Mouse (Mus musculus) CD4-positive naive resting alpha-beta T cell, adult 76 days (primary cell): ENCODE results near the gene Ifitm6. TPM values are rescaled to one million over a fixed set of nuclear protein-coding genes. Genes with fewer than 3 reads are reported as not detected.

Experiments
- total RNA-seq: library from RNA; stranded (reverse); gene quantifications from one replicate; pipeline ENCODE4 v1.2.4, GENCODE M21; 2023

The Ifitm6 gene
- 1.6 TPM for total RNA-seq

GRCm38 (mm10) chr7:141017824-141018223 lies at the start of gene Ifitm6:
TSS of gene Ifitm6 (minus strand) at chr7:141017924.

GRCm38 (mm10) chr7:141060426-141061242 lies 42.9 kb upstream of the Ifitm6 start, which contains the start of gene B4galnt4:
TSS of gene B4galnt4 (plus strand) at chr7:141061104.

GRCm38 (mm10) chr7:141028831-141029230 lies 11.1 kb upstream of the Ifitm6 start, which contains the start of gene Gm17387:
TSS of gene Gm17387 (plus strand) at chr7:141029131.

GRCm38 (mm10) chr7:141010593-141010992 lies 7.1 kb downstream of the Ifitm6 start, which contains the start of gene Ifitm3:
TSS of gene Ifitm3 (minus strand) at chr7:141010770.

GRCm38 (mm10) chr7:140966921-140967320 lies 50.8 kb downstream of the Ifitm6 start, which contains the start of gene Ifitm1:
TSS of gene Ifitm1 (plus strand) at chr7:140967221.

Other genes with a start within 250 kb of the Ifitm6 start
- not detected for gene Syce1, start 230.1 kb downstream of the Ifitm6 start, total RNA-seq
- not detected for gene Zfp941, start 195.7 kb downstream of the Ifitm6 start, total RNA-seq
- not detected for gene Urah, start 182.9 kb downstream of the Ifitm6 start, total RNA-seq
- not detected for gene Scgb1c1, start 172.4 kb downstream of the Ifitm6 start, total RNA-seq
- gene Odf3, start 170.1 kb downstream of the Ifitm6 start, total RNA-seq = not detected
- gene Gm45785, start 161.6 kb downstream of the Ifitm6 start, total RNA-seq = not detected
- gene Ric8a, start 161.0 kb downstream of the Ifitm6 start, total RNA-seq = 101 TPM
- 32.4 TPM for gene Bet1l, start 160.3 kb downstream of the Ifitm6 start, total RNA-seq
- gene Psmd13, start 136.0 kb downstream of the Ifitm6 start, total RNA-seq = 67.4 TPM
- gene Sirt3, start 135.6 kb downstream of the Ifitm6 start, total RNA-seq = 6.3 TPM
- not detected for gene Cox8b, start 117.5 kb downstream of the Ifitm6 start, total RNA-seq
- not detected for gene Nlrp6, start 97.0 kb downstream of the Ifitm6 start, total RNA-seq
- 12.4 TPM for gene Pgghg, start 76.5 kb downstream of the Ifitm6 start, total RNA-seq
- not detected for gene Ifitm5, start 67.6 kb downstream of the Ifitm6 start, total RNA-seq
- gene Gm45717, start 62.0 kb downstream of the Ifitm6 start, total RNA-seq = not detected
- 12.7 TPM for gene Ifitm2, start 61.9 kb downstream of the Ifitm6 start, total RNA-seq
- not detected for gene Ifitm1, start 50.7 kb downstream of the Ifitm6 start, total RNA-seq
- gene Ifitm3, start 7.2 kb downstream of the Ifitm6 start, total RNA-seq = 6.7 TPM
- gene Gm17387, start 11.2 kb upstream of the Ifitm6 start, total RNA-seq = not detected
- gene B4galnt4, start 43.2 kb upstream of the Ifitm6 start, total RNA-seq = 1.4 TPM
- 35.3 TPM for gene Pkp3, start 60.3 kb upstream of the Ifitm6 start, total RNA-seq
- gene Sigirr, start 82.6 kb upstream of the Ifitm6 start, total RNA-seq = 56.4 TPM
- not detected for gene Ano9, start 99.9 kb upstream of the Ifitm6 start, total RNA-seq
- gene Ptdss2, start 104.5 kb upstream of the Ifitm6 start, total RNA-seq = 6.5 TPM
- 44.3 TPM for gene Rnh1, start 154.9 kb upstream of the Ifitm6 start, total RNA-seq
- 23.0 TPM for gene Hras, start 176.1 kb upstream of the Ifitm6 start, total RNA-seq
- 2.1 TPM for gene Lrrc56, start 176.2 kb upstream of the Ifitm6 start, total RNA-seq
- 2.8 TPM for gene Lmntd2, start 196.2 kb upstream of the Ifitm6 start, total RNA-seq
- 10.6 TPM for gene Rassf7, start 197.9 kb upstream of the Ifitm6 start, total RNA-seq
- gene Phrf1, start 210.9 kb upstream of the Ifitm6 start, total RNA-seq = 154 TPM
- gene Irf7, start 248.6 kb upstream of the Ifitm6 start, total RNA-seq = 62.5 TPM